Mouse (Mus musculus) heart, embryonic 12.5 days (tissue): ENCODE data around the gene Eif2b4. TPM values are rescaled to one million over a fixed set of nuclear protein-coding genes. Genes with fewer than 3 reads are reported as not detected.

Source experiments
- ATAC-seq: fragments of 200-750 bp; cut with Nextera tagmentation; 2 replicates; pipeline ENCODE4 v1.8.0; 2017; ENCODE audit warnings: moderate TSS enrichment, moderate library complexity; ENCODE audit not compliant: insufficient number of reproducible peaks, low FRiP score
- H3K27ac ChIP-seq: fragments of 300-500 bp; sonication (generic); 2 replicates; pipeline ENCODE4 v1.5.1; 2016; ENCODE audit warnings: mild to moderate bottlenecking, moderate library complexity; ENCODE audit not compliant: poor library complexity, severe bottlenecking
- H3K27me3 ChIP-seq: fragments of 300-500 bp; sonication (generic); replicated peaks from 2 replicates; pipeline ENCODE4 v1.6.1; 2016; ENCODE audit warnings: mild to moderate bottlenecking, moderate library complexity
- H3K36me3 ChIP-seq: fragments of 300-500 bp; sonication (generic); 2 replicates; pipeline ENCODE4 v1.6.1; 2016; ENCODE audit warnings: mild to moderate bottlenecking, moderate library complexity
- H3K4me1 ChIP-seq: fragments of 300-500 bp; sonication (generic); replicated peaks from 2 replicates; pipeline ENCODE4 v1.6.1; 2016; ENCODE audit warnings: mild to moderate bottlenecking
- H3K4me2 ChIP-seq: fragments of 300-500 bp; sonication (generic); 2 replicates; pipeline ENCODE4 v1.6.1; 2016; ENCODE audit warnings: mild to moderate bottlenecking, moderate library complexity
- H3K4me3 ChIP-seq: fragments of 300-500 bp; sonication (generic); 2 replicates; pipeline ENCODE4 v1.5.1; 2016; ENCODE audit warnings: mild to moderate bottlenecking
- H3K9ac ChIP-seq: fragments of 300-500 bp; sonication (generic); 2 replicates; pipeline ENCODE4 v1.6.1; 2016; ENCODE audit warnings: mild to moderate bottlenecking, moderate library complexity
- H3K9me3 ChIP-seq: fragments of 300-500 bp; sonication (generic); replicated peaks from 2 replicates; pipeline ENCODE4 v1.6.1; 2016; ENCODE audit warnings: mild to moderate bottlenecking, moderate library complexity
- WGBS: fragments of 180-500 bp; shearing (Covaris S2); methylation state at CpG from one replicate; pipeline ENCODE4 v1.1.7; 2016; 5-methylcytosine and 5-hydroxymethylcytosine counted together
- polyA plus RNA-seq: library from polyadenylated mRNA; unstranded; fragments of >200 nt; fragmentation: Nextera tagmentation; extraction: Ambion mirVana; gene quantifications from 2 replicates; pipeline ENCODE4 v1.2.1, GENCODE M21; 2016

Eif2b4 gene
- polyA plus RNA-seq, 1 experiment from 2014 or later, result 52.3 TPM

DNA sequence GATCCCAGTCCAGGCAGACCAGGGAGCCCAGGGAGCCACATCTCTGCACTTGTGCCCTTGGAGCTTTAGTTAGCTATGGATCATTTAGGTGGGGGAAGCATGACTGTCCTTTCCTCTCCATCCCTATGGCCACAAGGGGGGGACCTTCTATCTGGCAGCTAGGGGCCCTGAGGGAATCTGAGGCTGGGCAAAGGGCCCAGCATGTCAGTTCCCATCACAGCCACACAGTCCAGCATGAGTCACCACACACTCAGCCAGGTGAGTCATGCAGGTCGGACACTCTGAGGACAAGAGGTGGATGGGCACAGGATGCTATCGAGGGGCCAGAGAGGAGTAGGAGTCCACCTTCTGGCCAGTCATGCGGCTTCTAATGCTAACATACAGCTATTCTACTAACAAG lies 41.5 kb downstream of the Eif2b4 start:
- Histone ChIP-seq H3K4me2 (no peak overlapping the region), H3K4me3 (no peak overlapping the region), H3K9me3 (no peaks in the 10 kb centered on the region), H3K36me3 (peaks cover 33% of the 10 kb centered on the region), H3K4me1 (peaks cover 19% of the 10 kb centered on the region), H3K9ac (no peak overlapping the region), H3K27me3 (no peaks in the 10 kb centered on the region), H3K27ac (no peak overlapping the region)
- ATAC-seq, result no peak
- 72% methylated on average over 3 of the region's 3 CpGs for WGBS

DNA sequence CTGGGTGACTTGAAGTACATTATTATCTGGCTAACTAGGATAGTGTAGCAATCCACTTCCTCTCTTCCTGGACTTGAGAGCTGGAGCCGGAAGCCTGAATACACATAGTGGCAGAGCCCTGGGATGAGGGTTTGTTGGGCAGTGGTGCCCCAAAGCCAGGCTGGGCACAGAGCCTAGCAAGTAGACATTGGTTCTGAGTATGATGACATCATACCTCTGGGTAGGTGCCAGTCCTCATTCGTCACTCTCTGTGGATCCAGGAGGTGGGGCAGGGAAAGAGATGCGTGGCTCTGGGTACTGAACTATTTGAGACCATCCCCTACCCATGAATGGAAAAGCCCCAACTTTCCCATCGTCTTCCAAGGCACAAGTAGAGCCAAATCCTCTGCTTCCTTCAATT lies 43.4 kb downstream of the Eif2b4 start:
- Histone ChIP-seq H3K27me3 (no peaks in the 10 kb centered on the region), H3K27ac (no peak overlapping the region), H3K4me1 (peaks cover 19% of the 10 kb centered on the region), H3K9me3 (no peaks in the 10 kb centered on the region), H3K4me2 (no peak overlapping the region), H3K4me3 (no peak overlapping the region), H3K9ac (no peak overlapping the region), H3K36me3 (peaks cover 42% of the 10 kb centered on the region)
- no peak for ATAC-seq
- WGBS, result 80% methylated on average over 4 of the region's 4 CpGs

GRCm38 (mm10) chr5:31138968-31139425 lies 54.2 kb downstream of the Eif2b4 start:
- 8% methylated on average over 9 of the region's 9 CpGs for WGBS
- no peaks in the 10 kb centered on the region for H3K9me3 ChIP-seq
- no peak for ATAC-seq
- H3K27me3 ChIP-seq, result peaks cover 64% of the 10 kb centered on the region
- H3K4me1 ChIP-seq, result peaks cover 26% of the 10 kb centered on the region
- peak overlapping the region; percentile 74 for H3K4me2 ChIP-seq
- H3K9ac ChIP-seq, result no peak overlapping the region
- H3K36me3 ChIP-seq, result peaks cover 16% of the 10 kb centered on the region
- H3K27ac ChIP-seq, result no peak overlapping the region
- peak overlapping the region; percentile 41 for H3K4me3 ChIP-seq

GRCm38 (mm10) chr5:31138241-31138967 lies 54.8 kb downstream of the Eif2b4 start, which contains the start of gene Ucn:
Gene Ucn (minus strand): TSS chr5:31138829.
- Histone ChIP-seq H3K36me3 (peaks cover 11% of the 10 kb centered on the region), H3K27ac (no peak within 1 kb of the TSS), H3K27me3 (peaks cover 68% of the 10 kb centered on the region), H3K4me3 (peak within 1 kb of the TSS; percentile 41), H3K9me3 (no peaks in the 10 kb centered on the region), H3K9ac (0 out of 2 replicates have a peak within 1 kb of the TSS, but pooled peaks have one; percentile 33), H3K4me2 (peak within 1 kb of the TSS; percentile 74), H3K4me1 (peaks cover 26% of the 10 kb centered on the region)
- no peak for ATAC-seq
- whole genome bisulfite sequencing, result 2% methylated on average over 52 of the region's 52 CpGs

DNA sequence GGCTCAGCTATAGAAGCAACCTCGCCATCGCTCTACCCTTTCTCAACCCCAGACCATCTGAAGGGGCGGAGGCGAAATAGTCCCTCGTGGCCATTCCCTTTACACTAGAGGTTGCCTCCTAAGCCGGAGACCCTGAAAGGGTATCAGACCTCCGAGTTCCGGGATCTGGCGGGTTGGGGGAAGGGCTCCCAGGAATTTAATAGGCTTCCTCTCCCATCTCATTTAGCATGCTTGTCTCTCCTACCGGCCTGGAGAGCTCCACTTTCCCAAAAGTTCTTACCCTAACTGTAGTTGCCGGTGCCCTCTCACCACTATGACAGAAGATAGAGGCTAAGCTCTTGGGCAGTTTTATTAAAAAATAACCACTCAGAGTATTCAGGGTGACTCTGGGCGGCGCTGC lies 55.6 kb downstream of the Eif2b4 start:
- peak overlapping the region; percentile 41 for H3K4me3 ChIP-seq
- no peak for ATAC-seq
- H3K27ac ChIP-seq, result no peak overlapping the region
- H3K9me3 ChIP-seq, result no peaks in the 10 kb centered on the region
- WGBS, result 2% methylated on average over 13 of the region's 13 CpGs
- H3K27me3 ChIP-seq, result peaks cover 68% of the 10 kb centered on the region
- peaks cover 26% of the 10 kb centered on the region for H3K4me1 ChIP-seq
- H3K9ac ChIP-seq, result no peak overlapping the region
- peaks cover 8% of the 10 kb centered on the region for H3K36me3 ChIP-seq
- H3K4me2 ChIP-seq, result peak overlapping the region; percentile 74

Other genes starting within 250 kb of the Eif2b4 start
- gene Cgref1, start 247.8 kb downstream of the Eif2b4 start, polyA plus RNA-seq, result 4.9 and 5.2 TPM in 2 replicates
- gene Preb, start 233.1 kb downstream of the Eif2b4 start, polyA plus RNA-seq, result 86.0 and 89.0 TPM in 2 replicates
- gene Tcf23, start 224.8 kb downstream of the Eif2b4 start, polyA plus RNA-seq, result 0.18 and 0.22 TPM in 2 replicates
- gene Atraid, start 145.1 kb downstream of the Eif2b4 start, polyA plus RNA-seq, result 102 and 107 TPM in 2 replicates
- gene Slc5a6, start 144.5 kb downstream of the Eif2b4 start, polyA plus RNA-seq, result 7.9 and 8.0 TPM in 2 replicates
- 38.4 and 39.2 TPM in 2 replicates for gene Cad, start 138.7 kb downstream of the Eif2b4 start, polyA plus RNA-seq
- not detected in 2 replicates for gene Dnajc5g, start 87.1 kb downstream of the Eif2b4 start, polyA plus RNA-seq
- gene Slc30a3, start 85.2 kb downstream of the Eif2b4 start, polyA plus RNA-seq, result 0.39 and 0.47 TPM in 2 replicates
- 12.8 and 12.9 TPM in 2 replicates for gene Trim54, start 76.7 kb downstream of the Eif2b4 start, polyA plus RNA-seq
- 0.38 TPM in 1 of 2 replicates, not detected in the other for gene Ucn, start 54.6 kb downstream of the Eif2b4 start, polyA plus RNA-seq
- 66.8 and 68.8 TPM in 2 replicates for gene Mpv17, start 39.2 kb downstream of the Eif2b4 start, polyA plus RNA-seq
- gene Gm29609, start 13.5 kb downstream of the Eif2b4 start, polyA plus RNA-seq, result 1.0 and 1.3 TPM in 2 replicates
- gene Gtf3c2, start 13.3 kb downstream of the Eif2b4 start, polyA plus RNA-seq, result 58.8 and 63.7 TPM in 2 replicates
- 112 and 116 TPM in 2 replicates for gene Snx17, start 203 bp downstream of the Eif2b4 start, polyA plus RNA-seq
- gene Zfp513, start 8.9 kb upstream of the Eif2b4 start, polyA plus RNA-seq, result 9.9 and 10.5 TPM in 2 replicates
- 111 and 112 TPM in 2 replicates for gene Ppm1g, start 27.3 kb upstream of the Eif2b4 start, polyA plus RNA-seq
- gene Nrbp1, start 47.4 kb upstream of the Eif2b4 start, polyA plus RNA-seq, result 127 and 137 TPM in 2 replicates
- gene Gm9970, start 47.8 kb upstream of the Eif2b4 start, polyA plus RNA-seq, result 0.34 TPM in 1 of 2 replicates, not detected in the other
- gene Krtcap3, start 58.3 kb upstream of the Eif2b4 start, polyA plus RNA-seq, result 7.4 and 7.5 TPM in 2 replicates
- gene Ift172, start 97.7 kb upstream of the Eif2b4 start, polyA plus RNA-seq, result 33.9 and 34.0 TPM in 2 replicates
- 25.8 and 32.3 TPM in 2 replicates for gene Fndc4, start 102.7 kb upstream of the Eif2b4 start, polyA plus RNA-seq
- 0.19 TPM in 1 of 2 replicates, not detected in the other for gene Gckr, start 104.0 kb upstream of the Eif2b4 start, polyA plus RNA-seq